Mouse (Mus musculus): ENCODE data around the gene Tmem186.

The Tmem186 gene

DNA sequence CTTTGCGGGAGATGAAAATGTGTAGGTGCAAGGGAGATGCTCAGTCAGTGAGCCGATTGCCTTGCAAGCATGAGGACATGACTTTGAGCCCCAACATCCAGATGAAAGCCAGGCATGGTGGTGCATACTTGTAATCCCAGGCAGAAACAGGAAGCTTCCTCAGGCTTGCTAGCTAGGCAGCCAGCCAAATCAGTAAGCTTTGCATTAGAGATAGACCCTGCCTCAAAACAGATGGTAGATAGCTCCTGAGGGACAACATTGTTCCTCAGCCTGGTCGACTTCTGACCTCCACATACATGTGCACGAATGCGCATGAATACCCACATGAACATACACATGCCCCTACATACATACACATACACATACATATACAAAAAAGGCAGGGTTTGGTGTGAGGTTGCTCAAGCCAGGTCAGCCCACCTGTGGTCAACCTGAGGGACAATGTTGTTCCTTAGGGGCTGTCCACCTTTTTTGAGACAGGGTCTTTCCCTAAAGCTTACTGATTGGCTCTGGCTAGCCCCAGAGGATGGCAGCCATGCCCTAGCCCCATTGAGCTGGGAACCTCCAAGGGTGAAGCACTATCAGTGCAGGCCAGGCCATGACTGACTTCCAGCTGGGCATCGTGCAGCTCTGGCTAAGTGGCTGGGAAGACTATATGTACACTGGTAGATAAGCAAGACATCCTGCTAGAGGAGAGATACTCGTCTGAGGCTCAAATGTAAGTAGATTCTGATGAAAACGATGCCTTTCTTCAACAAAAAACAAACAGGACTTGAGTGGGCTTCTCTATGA, 25.1 kb downstream of the Tmem186 start:
- DNase-seq (ENCODE audit: low read depth): no peak

GRCm38 (mm10) chr16:8610397-8610796, 27.1 kb downstream of the Tmem186 start:
- DNase-seq (ENCODE audit: low read depth): no peak

- DNase-seq (ENCODE audit: low read depth): no peak
These were observed 33.7 kb downstream of the Tmem186 start for GRCm38 (mm10) chr16:8603789-8604188.

GRCm38 (mm10) chr16:8597516-8597915, 40.0 kb downstream of the Tmem186 start:
- DNase-seq (ENCODE audit: low read depth): no peak

GRCm38 (mm10) chr16:8596336-8596735, 41.2 kb downstream of the Tmem186 start:
- no peak for DNase-seq (ENCODE audit: low read depth)

DNA sequence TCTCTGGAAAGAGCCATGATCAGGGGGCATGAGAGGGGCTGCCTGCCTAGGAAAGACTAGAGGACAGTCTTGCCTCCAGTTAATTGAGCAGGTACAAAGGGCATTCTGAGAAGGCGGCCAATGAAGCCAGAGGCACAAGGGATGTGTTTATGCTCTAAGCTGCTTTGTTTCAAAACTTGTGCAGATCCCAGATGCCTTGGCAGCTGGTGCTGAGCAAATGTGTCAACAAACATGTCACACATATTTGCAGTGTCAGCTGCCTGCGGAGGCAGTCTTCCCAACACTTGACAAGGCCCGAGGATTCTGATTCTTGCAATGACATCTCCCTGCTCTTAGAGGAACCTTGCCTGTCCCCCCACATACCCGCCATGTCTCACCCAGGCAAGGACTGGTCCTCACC, 42.1 kb downstream of the Tmem186 start:
- DNase-seq (ENCODE audit: low read depth): no peak

GRCm38 (mm10) chr16:8585056-8585455, 52.5 kb downstream of the Tmem186 start:
- DNase-seq (ENCODE audit: low read depth): no peak

DNA sequence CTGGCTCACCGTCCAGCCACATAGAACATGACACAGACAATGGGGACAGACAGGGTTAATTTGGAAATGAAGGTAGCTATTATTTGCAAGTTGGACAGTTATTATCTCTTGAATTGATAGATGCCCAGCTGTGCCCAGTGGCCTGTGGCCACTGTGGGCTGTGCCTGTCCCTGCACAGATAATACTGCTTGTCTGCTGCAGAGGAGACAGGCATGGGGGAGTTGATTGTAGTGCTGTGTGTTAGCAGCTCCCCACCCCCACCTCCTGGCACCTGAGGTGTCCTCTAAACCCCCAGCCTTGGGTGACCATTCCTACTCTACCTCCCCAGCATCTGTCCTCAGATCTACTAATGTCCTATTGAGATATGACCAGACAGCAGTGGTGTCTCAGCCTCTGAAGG, 53.3 kb downstream of the Tmem186 start:
- no peak for DNase-seq (ENCODE audit: low read depth)
